Mouse (Mus musculus): ENCODE measurements at regions not wholly inside any gene's neighbourhood (a gene's known extent, or its start where the extent isn't known, plus 50 kb on each side); places are given as distances from the start of the nearest gene placed in this dataset.
"Not testable (repeated sequence)": the region's sequence is repeated elsewhere in the genome, so short reads cannot be mapped to it uniquely, and the experiment has no call there.

GRCm38 (mm10) chr15:41283199-41283598, 1149.0 kb downstream of the 9330182O14Rik start:
- no peak for DNase-seq (ENCODE audit: low spot score)

- DNase-seq (ENCODE audit: low spot score): no peak
These were observed 1152.7 kb downstream of the 9330182O14Rik start for GRCm38 (mm10) chr15:41286809-41287413.

- DNase-seq (ENCODE audit: low spot score): no peak
These were observed 1163.3 kb downstream of the 9330182O14Rik start for GRCm38 (mm10) chr15:41297419-41297818.

GRCm38 (mm10) chr15:41306638-41307037, 1172.5 kb downstream of the 9330182O14Rik start:
- no peak for DNase-seq (ENCODE audit: low spot score)

DNA sequence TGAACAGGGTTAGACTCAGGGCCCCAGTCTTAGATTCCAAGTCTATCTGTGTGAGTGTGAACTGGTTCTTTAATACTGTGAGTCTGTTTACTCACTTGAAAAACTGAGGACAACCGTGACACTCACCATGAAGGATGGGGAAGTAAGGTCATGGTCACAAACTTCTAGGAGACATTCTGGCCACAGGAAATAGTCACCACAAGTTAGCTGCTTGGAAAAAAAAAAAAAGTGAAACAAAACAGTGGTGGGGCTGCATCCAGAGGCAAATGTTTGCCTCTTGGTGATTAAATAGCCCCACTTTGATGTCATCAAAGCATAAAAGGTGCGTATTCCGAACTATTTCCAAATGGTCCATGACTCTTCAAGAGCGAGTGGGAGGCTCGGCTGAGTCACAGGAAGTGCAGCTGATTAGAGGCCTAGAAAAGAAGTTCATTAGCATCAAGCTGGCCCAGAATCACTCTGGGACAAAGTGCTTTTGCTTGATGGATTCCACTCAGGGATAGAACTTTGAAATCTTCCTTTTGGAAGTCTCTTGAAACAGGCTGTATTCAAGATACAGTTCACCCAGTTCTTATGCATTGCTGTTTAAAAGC, 1177.7 kb downstream of the 9330182O14Rik start:
- no peak for DNase-seq (ENCODE audit: low spot score)

- DNase-seq (ENCODE audit: low spot score): no peak
These were observed 1180.8 kb downstream of the 9330182O14Rik start for GRCm38 (mm10) chr15:41314916-41315315.

DNA sequence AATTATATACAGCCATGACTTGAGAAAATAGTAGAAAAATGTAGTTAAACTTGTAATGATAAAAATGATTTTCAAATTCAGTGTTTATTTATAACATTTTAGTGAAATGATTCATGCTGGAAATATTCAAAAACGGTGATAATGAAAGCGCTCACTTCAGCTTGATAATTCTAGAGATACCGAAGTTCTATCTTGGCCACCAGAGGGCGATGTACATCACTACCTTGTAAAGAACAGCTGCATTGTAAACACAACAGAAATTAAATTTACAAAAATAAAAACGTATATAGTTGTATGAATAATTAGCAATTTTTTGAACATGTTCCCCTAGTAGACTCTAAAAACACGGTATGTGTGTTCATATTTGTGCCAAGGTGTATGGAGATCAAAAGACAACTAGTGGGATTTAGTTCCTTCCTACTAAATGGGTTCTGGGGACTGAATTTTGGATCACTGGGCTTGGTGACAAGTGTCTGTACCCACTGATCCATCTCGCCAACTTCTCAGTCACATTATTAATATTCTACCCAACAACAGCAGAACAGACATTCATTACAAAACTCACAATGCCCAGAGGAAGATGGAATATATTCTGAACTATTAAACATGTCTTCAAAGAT, 1191.6 kb downstream of the 9330182O14Rik start:
- DNase-seq (ENCODE audit: low spot score): peak; percentile 44

GRCm38 (mm10) chr15:41329286-41329685, 1195.1 kb downstream of the 9330182O14Rik start:
- no peak for DNase-seq (ENCODE audit: low spot score)

DNA sequence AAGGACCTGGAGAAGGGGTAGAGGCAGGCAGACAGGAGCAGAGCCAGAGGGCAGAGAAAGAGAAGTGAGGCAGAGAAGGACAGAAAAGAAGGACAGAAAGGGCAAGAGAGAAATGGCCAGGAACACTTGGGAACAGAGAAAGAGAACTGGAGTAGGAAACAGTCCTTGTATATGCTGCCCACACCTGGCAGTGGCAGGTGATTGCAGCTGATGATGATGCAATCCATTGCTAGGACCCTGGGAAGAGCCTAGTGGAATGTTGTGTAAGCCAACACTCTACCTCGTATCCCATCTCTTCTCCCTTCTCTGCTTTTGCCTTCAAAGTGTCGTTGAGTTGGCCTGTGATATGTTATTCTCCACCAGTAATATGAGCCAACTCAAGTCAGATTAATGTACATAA, 1195.9 kb downstream of the 9330182O14Rik start:
- no peak for DNase-seq (ENCODE audit: low spot score)

DNA sequence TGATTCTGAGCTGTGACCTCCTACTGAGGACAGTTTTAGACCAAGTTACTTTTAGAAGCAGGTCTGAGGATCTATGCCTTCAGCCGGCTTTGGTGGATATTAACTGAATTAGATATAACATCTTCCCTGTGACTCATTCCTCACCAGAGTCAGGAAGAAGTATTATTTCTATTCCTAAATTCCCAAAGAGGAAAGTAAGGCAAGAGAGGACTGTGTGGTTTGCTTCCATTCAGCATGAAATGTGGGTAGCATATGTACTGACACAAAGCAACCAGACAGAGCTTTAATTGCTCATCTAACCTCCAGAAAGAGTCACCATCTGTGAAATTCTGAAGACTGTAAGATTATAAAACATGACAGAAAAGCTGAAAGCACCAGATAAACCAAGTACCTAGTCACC, 1198.3 kb downstream of the 9330182O14Rik start:
- no peak for DNase-seq (ENCODE audit: low spot score)

DNA sequence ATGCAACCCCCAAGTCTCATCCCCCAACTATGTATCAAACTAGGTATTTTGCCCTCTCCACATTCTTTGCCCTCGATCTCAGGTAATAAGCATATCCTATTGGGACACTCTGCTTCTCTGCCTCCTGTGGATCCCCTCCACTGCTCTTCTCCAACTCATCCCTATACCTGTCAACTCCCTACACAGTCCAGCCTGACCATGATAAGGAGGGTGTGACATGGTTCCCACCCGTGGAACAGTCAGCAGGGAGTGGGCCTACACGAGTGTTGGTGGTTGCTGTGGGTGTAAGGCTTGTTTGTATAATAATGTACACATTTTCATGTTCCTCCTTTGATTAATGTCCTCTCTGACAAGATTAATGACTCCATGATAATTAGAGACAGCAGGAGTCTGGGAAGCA, 1199.0 kb downstream of the 9330182O14Rik start:
- no peak for DNase-seq (ENCODE audit: low spot score)

- not testable (repeated sequence) for DNase-seq (ENCODE audit: low spot score)
These were observed 1206.5 kb downstream of the 9330182O14Rik start for GRCm38 (mm10) chr15:41340621-41341020.

DNA sequence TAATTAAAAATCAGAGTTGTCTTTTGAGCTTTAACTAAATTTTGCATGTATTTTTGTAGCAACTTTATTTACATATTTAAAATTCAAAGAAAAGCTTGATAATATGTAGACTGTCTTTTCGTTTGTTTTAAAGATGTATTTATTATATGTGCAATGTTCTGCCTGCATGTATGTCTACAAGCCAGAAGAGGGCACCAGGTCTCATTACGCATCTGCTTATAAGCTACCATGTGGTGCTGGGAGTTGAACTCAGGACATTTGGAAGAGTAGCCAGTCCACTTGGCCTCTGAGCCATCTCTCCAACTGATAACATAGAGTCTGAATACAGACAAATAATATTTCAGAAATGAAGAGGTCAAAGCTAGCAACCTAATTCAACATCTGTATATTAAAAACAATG, 1211.4 kb downstream of the 9330182O14Rik start:
- no peak for DNase-seq (ENCODE audit: low spot score)

DNA sequence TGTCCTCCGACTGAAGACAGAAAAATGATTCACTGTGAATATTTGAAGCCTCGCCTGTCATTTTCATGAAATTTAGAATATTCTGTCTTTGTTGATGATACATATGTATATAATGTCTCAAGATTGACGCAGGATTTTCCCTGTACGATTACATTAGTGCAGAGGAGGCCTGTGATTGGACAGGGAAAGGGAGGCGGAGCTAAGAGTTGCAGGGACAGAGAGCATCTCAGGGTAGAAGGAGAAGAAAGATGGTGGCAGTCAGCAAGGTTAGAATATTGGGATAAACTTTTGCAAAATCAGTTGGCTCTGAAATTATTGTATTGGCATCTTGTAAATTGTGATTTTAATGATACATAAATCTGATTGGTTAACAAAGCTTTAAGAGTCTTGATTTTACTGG, 1213.1 kb downstream of the 9330182O14Rik start:
- DNase-seq (ENCODE audit: low spot score): no peak

- DNase-seq (ENCODE audit: low spot score): no peak
These were observed 1218.0 kb downstream of the 9330182O14Rik start for GRCm38 (mm10) chr15:41352129-41352528.

DNA sequence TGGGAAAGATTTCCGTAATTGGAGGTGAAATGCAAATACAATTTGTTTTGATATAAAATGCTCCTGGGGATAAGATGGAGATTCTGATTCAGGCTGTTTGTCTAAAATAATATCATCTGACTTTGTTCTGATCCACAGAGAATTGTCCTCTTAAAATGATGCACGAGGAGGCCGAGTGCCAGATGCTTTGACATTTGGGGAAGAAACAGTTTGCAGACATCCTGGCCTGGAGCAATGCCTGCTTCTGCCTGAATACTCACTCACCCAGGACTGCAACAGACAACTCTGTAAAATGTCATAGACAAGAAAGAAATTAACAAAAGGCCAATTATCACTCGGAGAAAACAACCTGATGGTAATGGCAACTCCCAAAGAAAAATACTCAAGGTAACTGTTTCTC, 1225.1 kb downstream of the 9330182O14Rik start:
- no peak for DNase-seq (ENCODE audit: low spot score)

- DNase-seq (ENCODE audit: low spot score): no peak
These were observed 1240.5 kb downstream of the 9330182O14Rik start for GRCm38 (mm10) chr15:41374669-41375068.

DNA sequence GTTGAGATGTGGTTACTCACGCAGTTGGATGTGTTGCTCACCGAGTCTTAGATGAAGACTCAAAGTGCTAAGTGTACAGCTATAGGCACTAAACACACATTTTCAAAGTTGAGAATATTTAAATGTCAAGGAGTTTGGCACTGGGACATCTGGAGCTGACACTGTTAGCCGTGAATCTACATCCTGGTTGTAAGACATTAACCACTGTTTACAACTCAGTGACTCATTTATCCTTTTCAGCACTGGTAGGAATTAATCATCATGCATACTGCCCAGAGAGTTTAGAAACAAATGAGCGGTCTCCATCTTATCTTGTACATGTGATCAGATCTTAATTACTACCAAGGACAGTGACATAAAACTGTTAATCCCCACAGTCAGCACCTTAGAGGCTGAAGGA, 1241.7 kb downstream of the 9330182O14Rik start:
- DNase-seq (ENCODE audit: low spot score): no peak

DNA sequence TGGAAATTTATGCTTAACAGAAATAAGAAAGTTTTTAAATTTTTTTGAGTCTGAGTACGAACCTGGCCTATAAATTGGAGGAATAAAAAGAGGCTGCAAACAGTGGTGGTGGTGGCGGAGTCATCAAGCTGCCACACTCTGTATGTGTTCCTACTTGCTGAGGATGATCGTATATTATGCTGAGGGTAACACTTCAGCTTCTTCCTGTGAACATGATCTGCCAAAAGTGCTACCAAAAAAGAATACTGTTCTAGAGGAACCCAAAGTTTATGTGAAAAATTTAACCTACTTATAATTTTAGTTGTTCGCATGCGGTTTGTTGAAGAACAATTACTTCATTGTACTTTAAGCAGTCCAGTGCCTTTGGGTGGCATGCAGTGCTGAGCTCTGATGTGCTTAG, 1245.5 kb downstream of the 9330182O14Rik start:
- DNase-seq (ENCODE audit: low spot score): no peak

- no peak for DNase-seq (ENCODE audit: low spot score)
These were observed 1246.3 kb downstream of the 9330182O14Rik start for GRCm38 (mm10) chr15:41380429-41380828.

DNA sequence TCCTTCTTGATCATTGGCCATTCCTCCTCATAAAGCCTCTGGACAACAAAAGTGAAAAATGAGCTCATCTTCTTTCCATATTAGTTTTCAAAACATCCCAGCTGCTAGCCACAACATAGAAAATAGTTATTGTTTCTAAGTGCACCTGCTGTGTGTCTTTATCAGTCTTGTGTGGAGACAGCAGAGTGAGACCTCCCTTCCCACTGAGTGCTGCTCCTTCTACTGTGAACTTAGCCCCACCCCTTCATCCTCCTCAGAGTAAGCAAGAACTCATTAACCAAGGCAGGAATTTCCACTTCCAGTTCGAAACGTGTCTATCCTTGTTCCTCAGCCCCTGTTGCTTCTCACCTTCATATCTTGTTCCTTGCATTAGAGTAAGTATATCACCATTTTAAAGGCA, 1256.5 kb downstream of the 9330182O14Rik start:
- no peak for DNase-seq (ENCODE audit: low spot score)
